Mouse (Mus musculus) myocyte (in vitro differentiated cells): Measurements from ENCODE around the gene Mgmt.

ENCODE experiments used
- MAX ChIP-seq: IDR thresholded peaks from one replicate; pipeline ENCODE4 v1.6.1; 2011; ENCODE audit warnings: low read depth, mild to moderate bottlenecking, control low read depth
- MYOD1 ChIP-seq, 3 experiments: IDR thresholded peaks; one replicate each; pipeline ENCODE4 v1.6.1; 2011; ENCODE audit warnings: control low read depth in 2 of 3, low read depth in 2 of 3, mild to moderate bottlenecking in 2 of 3, moderate library complexity in 1 of 3; ENCODE audit not compliant: insufficient read length in 2 of 3, control insufficient read depth in 1 of 3
- POLR2A ChIP-seq: IDR thresholded peaks from one replicate; pipeline ENCODE4 v1.6.1; 2011; ENCODE audit warnings: low read depth, mild to moderate bottlenecking, control low read depth, moderate library complexity; ENCODE audit not compliant: insufficient read length
- TCF12 ChIP-seq: IDR thresholded peaks from one replicate; pipeline ENCODE4 v1.6.1; 2011; ENCODE audit warnings: mild to moderate bottlenecking, control low read depth; ENCODE audit not compliant: poor library complexity, insufficient read depth, severe bottlenecking

GRCm38 (mm10) chr7:137008321-137008720 is 113.9 kb downstream of the Mgmt start:
- TF ChIP-seq POLR2A (no peak), MYOD1 (IDR thresholded peaks at IDR 0.05; ENCODE audit: control insufficient read depth in 1 of 3, insufficient read length in 2 of 3, low read depth in 2 of 3) (no peak), TCF12 (no peak), MAX (no peak)
